Mouse (Mus musculus): Measurements from ENCODE around the gene Pyurf. TPM values are rescaled to one million over a fixed set of nuclear protein-coding genes. Genes with fewer than 3 reads are reported as not detected.

Pyurf gene
- total RNA-seq (2021) (10 to 100 TPM; 17.2 to 19.8 TPM), polyA plus RNA-seq (2012; rRNA removed) (41.4 and 42.3 TPM in 2 replicates)
- long read RNA-seq, transcript Pyurf-201 (2 exons, 3,573 nt): major isoform, 71 of 71 reads
- long read RNA-seq, partial matches to known transcripts: 0 of 71 reads
- long read RNA-seq, other reads (novel, unspliced or antisense): 0 of 71 reads

- DNase-seq: peak; percentile 93
These were observed at the start of gene Pyurf for GRCm38 (mm10) chr6:57691467-57692261. Gene Pyurf (minus strand): TSS chr6:57692078.

GRCm38 (mm10) chr6:57721347-57721746 lies 29.5 kb upstream of the Pyurf start:
- DNase-seq: no peak

- DNase-seq: no peak
These were observed 19.8 kb upstream of the Pyurf start for GRCm38 (mm10) chr6:57711726-57712125.

GRCm38 (mm10) chr6:57706721-57707120 lies 14.8 kb upstream of the Pyurf start:
- no peak for DNase-seq

- DNase-seq: peak; percentile 17
These were observed 11.8 kb upstream of the Pyurf start for GRCm38 (mm10) chr6:57703703-57704102.

- DNase-seq: peak; percentile 98
These were observed 11.0 kb upstream of the Pyurf start for GRCm38 (mm10) chr6:57702743-57703499.

GRCm38 (mm10) chr6:57702376-57702742 lies 10.5 kb upstream of the Pyurf start, which contains the start of gene Lancl2:
Gene Lancl2 (plus strand): TSS chr6:57702540.
- no peak for DNase-seq

GRCm38 (mm10) chr6:57701686-57702085 lies 9.8 kb upstream of the Pyurf start:
- no peak for DNase-seq

- no peak for DNase-seq
These were observed 1.2 kb upstream of the Pyurf start for GRCm38 (mm10) chr6:57693116-57693515.

- no peak for DNase-seq
These were observed 7.7 kb downstream of the Pyurf start for GRCm38 (mm10) chr6:57684156-57684555.

GRCm38 (mm10) chr6:57661295-57661694 lies 30.6 kb downstream of the Pyurf start:
- DNase-seq: no peak

GRCm38 (mm10) chr6:57647256-57647655 lies 44.6 kb downstream of the Pyurf start:
- DNase-seq: no peak

- DNase-seq: peak; percentile 80
These were observed 50.1 kb downstream of the Pyurf start for GRCm38 (mm10) chr6:57641789-57642188.

GRCm38 (mm10) chr6:57639531-57639930 lies 52.3 kb downstream of the Pyurf start:
- DNase-seq: no peak

Other genes starting within 250 kb of the Pyurf start
- 10 to 100 TPM; 28.1 to 58.6 TPM for gene Ppm1k, start 156.6 kb downstream of the Pyurf start, total RNA-seq (2021)
- gene Ppm1k, start 156.6 kb downstream of the Pyurf start, polyA plus RNA-seq (2012; rRNA removed): 1.3 TPM in 2 replicates
- gene Herc6, start 111.1 kb downstream of the Pyurf start, total RNA-seq (2021): 10 to 100 TPM; 15.4 to 21.9 TPM
- gene Herc6, start 111.1 kb downstream of the Pyurf start, polyA plus RNA-seq (2012; rRNA removed): 23.6 and 24.8 TPM in 2 replicates
- gene Lancl2, start 10.5 kb upstream of the Pyurf start, total RNA-seq (2021): 10 to 100 TPM; 15.5 to 17.6 TPM
- gene Lancl2, start 10.5 kb upstream of the Pyurf start, polyA plus RNA-seq (2012; rRNA removed): 2.4 and 2.9 TPM in 2 replicates
- gene Vopp1, start 133.1 kb upstream of the Pyurf start, total RNA-seq (2021): 10 to 100 TPM; 12.7 to 17.3 TPM
- 8.5 and 10.6 TPM in 2 replicates for gene Vopp1, start 133.1 kb upstream of the Pyurf start, polyA plus RNA-seq (2012; rRNA removed)
- gene Vmn1r21, start 158.3 kb upstream of the Pyurf start, total RNA-seq (2021): not detected
- not detected in 2 replicates for gene Vmn1r21, start 158.3 kb upstream of the Pyurf start, polyA plus RNA-seq (2012; rRNA removed)
- not detected for gene Vmn1r22, start 215.9 kb upstream of the Pyurf start, total RNA-seq (2021)
- not detected in 2 replicates for gene Vmn1r22, start 215.9 kb upstream of the Pyurf start, polyA plus RNA-seq (2012; rRNA removed)
- gene Vmn1r23, start 234.8 kb upstream of the Pyurf start, total RNA-seq (2021): not detected
- gene Vmn1r23, start 234.8 kb upstream of the Pyurf start, polyA plus RNA-seq (2012; rRNA removed): not detected in 2 replicates

Data from adrenal gland, adult 2 months (tissue).